Mouse (Mus musculus) embryonic facial prominence, embryonic 10.5 days (tissue): ENCODE measurements around the gene Zfand2a. TPM values are rescaled to one million over a fixed set of nuclear protein-coding genes. Genes with fewer than 3 reads are reported as not detected.
A peak's percentile ranks its signal among the peaks of the same experiment; 100 is the strongest.

Experiments used
- DNase-seq: peaks from one replicate; pipeline ENCODE4 v3.0.0-alpha.2; 2017; ENCODE audit warnings: low spot score
- H3K27ac ChIP-seq: fragments of 300-500 bp; sonication (generic); replicated peaks from 2 replicates; pipeline ENCODE4 v1.5.1; 2016; ENCODE audit warnings: mild to moderate bottlenecking
- H3K27me3 ChIP-seq: fragments of 300-500 bp; sonication (generic); replicated peaks from 2 replicates; pipeline ENCODE4 v1.6.1; 2016; ENCODE audit warnings: low read depth, mild to moderate bottlenecking; ENCODE audit not compliant: poor library complexity, severe bottlenecking
- H3K36me3 ChIP-seq: fragments of 300-500 bp; sonication (generic); replicated peaks from 2 replicates; pipeline ENCODE4 v1.6.1; 2016; ENCODE audit warnings: mild to moderate bottlenecking, moderate library complexity
- H3K4me1 ChIP-seq: fragments of 300-500 bp; sonication (generic); 2 replicates; pipeline ENCODE4 v1.6.1; 2016
- H3K4me3 ChIP-seq: fragments of 300-500 bp; sonication (generic); 2 replicates; pipeline ENCODE4 v1.5.1; 2016; ENCODE audit warnings: mild to moderate bottlenecking, moderate library complexity
- H3K9me3 ChIP-seq: fragments of 300-500 bp; sonication (generic); 2 replicates; pipeline ENCODE4 v1.6.1; 2016; ENCODE audit warnings: mild to moderate bottlenecking
- WGBS: fragments of 180-500 bp; shearing (Covaris S2); methylation state at CpG from one replicate; pipeline ENCODE4 v1.1.7; 2016; 5-methylcytosine and 5-hydroxymethylcytosine counted together
- polyA plus RNA-seq: library from polyadenylated mRNA; unstranded; fragments of >200 nt; fragmentation: Nextera tagmentation; extraction: Ambion mirVana; gene quantifications from 2 replicates; pipeline ENCODE4 v1.2.1, GENCODE M21; 2016

Zfand2a gene
- polyA plus RNA-seq, 1 experiment from 2014 or later: 10.2 TPM

DNA sequence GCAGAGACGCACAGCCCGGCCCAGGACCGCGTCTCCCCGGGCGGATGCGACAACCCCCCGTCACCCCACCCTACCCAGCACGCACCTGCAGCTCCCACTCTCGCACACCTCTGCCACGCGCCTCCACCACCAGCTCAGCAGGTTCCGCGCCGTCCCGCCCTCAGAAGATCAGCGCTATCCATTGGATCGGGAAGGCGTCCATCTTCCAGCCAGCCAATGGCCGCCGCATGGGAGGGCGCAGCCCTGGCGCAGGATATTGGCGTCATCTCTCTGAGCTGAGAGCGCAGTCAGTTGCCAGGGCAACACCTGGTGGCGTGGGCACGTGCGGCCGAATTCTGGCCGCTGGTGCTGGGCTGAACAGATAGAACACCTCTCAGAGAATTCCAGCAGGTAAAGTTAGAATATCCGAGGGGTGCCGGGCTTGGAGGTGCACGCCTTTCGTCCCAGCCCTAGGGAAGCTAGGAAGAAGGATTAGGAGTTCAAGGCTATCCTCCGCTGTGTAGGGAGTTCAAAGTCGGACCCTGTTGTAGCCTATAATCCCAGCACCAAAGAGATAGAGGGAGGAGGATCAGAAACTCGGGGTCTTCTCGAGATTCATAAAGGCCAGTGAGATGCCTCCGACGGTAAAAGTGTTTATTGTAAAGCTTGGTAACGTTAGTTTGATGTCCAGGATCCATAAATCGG is 23.8 kb downstream of the Zfand2a start, which contains the start of gene 3110082I17Rik:
Gene 3110082I17Rik, minus strand, starts transcription at position 144 of the 684 bp plus-strand sequence.
- peaks cover 19% of the 10 kb centered on the region for H3K36me3 ChIP-seq
- H3K4me3 ChIP-seq: peak within 1 kb of the TSS; percentile 84
- peak within 1 kb of the TSS; percentile 80 for H3K27ac ChIP-seq
- peaks cover 20% of the 10 kb centered on the region for H3K4me1 ChIP-seq
- WGBS: 3% methylated on average over 42 of the region's 42 CpGs
- peak; percentile 97 for DNase-seq
- H3K27me3 ChIP-seq: no peaks in the 10 kb centered on the region
- no peaks in the 10 kb centered on the region for H3K9me3 ChIP-seq

DNA sequence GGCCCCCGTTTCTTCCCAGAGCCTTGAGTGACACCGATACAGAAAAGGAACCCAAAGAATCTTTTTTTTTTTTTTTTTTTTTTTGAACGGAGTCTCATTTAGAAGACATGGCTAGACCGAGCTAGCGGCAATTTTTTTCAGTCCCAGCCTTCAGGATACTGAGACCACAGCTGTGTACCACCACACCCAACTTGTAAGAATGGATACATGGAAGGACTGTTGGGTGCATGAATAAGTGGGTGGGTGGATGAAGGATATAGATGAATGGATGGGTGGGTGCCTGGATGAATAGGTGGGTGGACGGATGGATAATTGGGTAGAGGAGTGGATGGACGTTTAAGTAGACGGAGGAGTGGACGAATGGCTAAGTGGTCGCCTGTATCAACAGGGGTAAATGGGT is 24.4 kb downstream of the Zfand2a start:
- peaks cover 25% of the 10 kb centered on the region for H3K36me3 ChIP-seq
- 10% methylated on average over 10 of the region's 10 CpGs for WGBS
- DNase-seq: no peak
- no peaks in the 10 kb centered on the region for H3K9me3 ChIP-seq
- peaks cover 20% of the 10 kb centered on the region for H3K4me1 ChIP-seq
- H3K27ac ChIP-seq: peak overlapping the region; percentile 80
- peak overlapping the region; percentile 84 for H3K4me3 ChIP-seq
- no peaks in the 10 kb centered on the region for H3K27me3 ChIP-seq

DNA sequence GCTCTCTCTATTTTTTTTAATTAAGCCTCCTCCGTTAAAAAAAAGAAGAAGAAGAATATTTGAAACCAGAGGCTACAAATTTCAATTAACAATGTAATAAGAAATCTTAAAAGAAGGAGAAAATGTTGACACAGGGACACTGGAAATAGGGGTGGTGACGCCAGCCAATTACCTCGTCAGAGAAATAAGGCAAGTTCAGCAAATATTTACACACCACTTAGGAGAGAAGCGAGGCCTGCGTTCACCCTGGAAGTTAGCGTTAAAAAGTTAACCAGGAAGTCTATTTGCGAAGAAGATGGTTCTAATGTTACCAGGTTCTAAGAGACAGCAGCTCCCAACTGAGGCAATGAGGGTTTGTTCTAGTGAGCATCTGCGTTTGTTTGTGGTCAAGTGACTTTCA is 27.1 kb downstream of the Zfand2a start:
- Histone ChIP-seq H3K36me3 (peaks cover 51% of the 10 kb centered on the region), H3K27me3 (no peaks in the 10 kb centered on the region), H3K4me3 (no peak overlapping the region), H3K9me3 (no peaks in the 10 kb centered on the region), H3K4me1 (peaks cover 20% of the 10 kb centered on the region), H3K27ac (no peak overlapping the region)
- 89% methylated on average over 8 of the region's 8 CpGs for WGBS
- no peak for DNase-seq

DNA sequence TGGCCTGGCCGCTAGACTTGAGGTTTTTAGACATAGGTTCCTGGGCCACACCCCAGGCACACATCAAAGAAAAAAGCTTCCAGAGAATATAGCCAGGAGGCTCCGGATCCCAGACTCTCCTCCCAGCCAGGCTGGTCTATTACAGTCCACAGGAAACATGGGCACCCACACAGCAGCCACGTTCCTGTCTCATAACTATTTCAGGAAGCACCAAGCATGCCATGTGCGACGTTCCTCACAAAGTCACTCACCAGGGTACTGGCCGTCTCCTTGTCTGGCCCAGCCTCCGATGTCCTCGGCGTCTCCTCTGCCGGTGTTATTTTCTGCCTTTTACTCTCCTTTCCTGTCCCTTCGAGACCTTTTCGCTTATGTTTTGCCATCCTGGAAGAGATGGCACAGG is 29.2 kb downstream of the Zfand2a start:
- WGBS: 92% methylated on average over 12 of the region's 12 CpGs
- DNase-seq: no peak
- no peak overlapping the region for H3K27ac ChIP-seq
- H3K27me3 ChIP-seq: no peaks in the 10 kb centered on the region
- peaks cover 61% of the 10 kb centered on the region for H3K36me3 ChIP-seq
- no peak overlapping the region for H3K4me3 ChIP-seq
- no peaks in the 10 kb centered on the region for H3K9me3 ChIP-seq
- H3K4me1 ChIP-seq: peaks cover 14% of the 10 kb centered on the region

DNA sequence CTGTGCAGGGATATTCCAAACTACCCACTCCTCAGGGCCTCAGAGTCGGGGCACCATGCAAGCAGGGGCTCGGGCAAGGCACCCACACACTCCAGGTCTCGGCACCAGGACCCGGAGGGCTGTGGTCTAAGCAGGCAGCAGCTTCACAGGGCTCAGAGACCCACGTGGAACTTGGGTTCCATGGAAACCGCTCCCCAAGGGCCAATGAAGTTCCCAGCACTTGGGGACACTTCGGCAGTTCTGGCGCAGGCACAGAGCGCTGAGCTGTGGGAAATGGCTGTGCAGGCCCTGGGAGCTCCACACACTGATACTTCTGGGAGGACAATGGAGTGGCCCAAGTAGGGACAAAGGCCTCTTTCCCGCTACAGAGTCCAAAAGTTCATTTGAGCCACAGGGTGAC is 31.3 kb downstream of the Zfand2a start:
- H3K4me1 ChIP-seq: peaks cover 14% of the 10 kb centered on the region
- H3K27me3 ChIP-seq: no peaks in the 10 kb centered on the region
- 90% methylated on average over 10 of the region's 10 CpGs for WGBS
- H3K27ac ChIP-seq: no peak overlapping the region
- peaks cover 56% of the 10 kb centered on the region for H3K36me3 ChIP-seq
- no peak overlapping the region for H3K4me3 ChIP-seq
- DNase-seq: no peak
- H3K9me3 ChIP-seq: no peaks in the 10 kb centered on the region

DNA sequence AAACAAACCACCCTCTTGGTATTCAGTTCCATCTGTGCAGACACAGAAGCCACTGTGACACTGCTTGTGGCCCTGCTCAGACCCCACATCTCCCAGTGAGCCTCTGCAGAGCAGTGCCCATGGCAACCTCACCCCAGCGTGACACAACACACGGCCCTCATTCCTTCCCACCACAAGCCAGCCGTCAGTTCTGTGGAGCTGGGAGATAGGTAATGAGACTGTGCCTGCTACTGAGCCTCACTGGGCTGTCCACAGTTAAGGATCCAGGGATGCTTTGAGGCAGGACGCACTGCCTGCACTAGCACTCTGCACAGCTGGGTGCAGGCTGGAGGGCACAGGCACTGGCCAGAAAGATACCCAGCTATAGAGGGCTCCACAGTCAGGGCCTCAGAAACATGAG is 34.4 kb downstream of the Zfand2a start:
- peak overlapping the region; percentile 40 for H3K27ac ChIP-seq
- H3K4me1 ChIP-seq: peaks cover 22% of the 10 kb centered on the region
- H3K4me3 ChIP-seq: no peak overlapping the region
- no peaks in the 10 kb centered on the region for H3K9me3 ChIP-seq
- H3K27me3 ChIP-seq: no peaks in the 10 kb centered on the region
- H3K36me3 ChIP-seq: peaks cover 36% of the 10 kb centered on the region
- 52% methylated on average over 4 of the region's 4 CpGs for WGBS
- no peak for DNase-seq

DNA sequence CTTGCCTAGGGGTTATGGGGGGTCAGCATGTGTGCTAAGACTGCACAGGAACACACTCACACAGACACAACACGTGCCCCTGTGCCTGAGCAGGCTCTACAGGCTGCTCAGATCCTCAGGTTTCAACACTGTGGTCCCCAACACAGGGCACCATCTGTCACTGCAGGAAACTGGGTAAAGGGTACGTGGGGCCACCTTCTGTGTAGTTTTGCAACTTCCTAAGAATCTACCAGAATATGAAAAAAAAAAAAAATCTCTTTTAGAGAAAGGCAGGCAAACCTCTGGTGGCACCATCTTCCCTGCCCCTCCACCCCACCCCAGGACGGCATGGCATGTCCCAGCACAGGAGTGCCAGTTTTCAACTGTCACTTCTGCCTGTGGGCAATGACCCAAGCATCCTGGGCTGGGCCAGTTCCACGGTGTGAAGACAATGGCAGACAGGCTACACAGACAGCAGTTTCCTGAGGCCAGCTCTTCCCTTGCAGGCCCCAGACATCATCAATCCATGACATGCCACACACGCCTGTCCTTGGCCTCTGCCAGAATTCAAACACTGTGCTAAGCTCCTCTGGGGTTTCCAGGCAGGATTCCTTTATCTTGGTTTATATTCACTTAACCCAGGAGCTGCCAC is 35.1 kb downstream of the Zfand2a start:
- no peak overlapping the region for H3K4me3 ChIP-seq
- H3K9me3 ChIP-seq: no peaks in the 10 kb centered on the region
- peaks cover 22% of the 10 kb centered on the region for H3K4me1 ChIP-seq
- H3K27ac ChIP-seq: peak overlapping the region; percentile 40
- no peaks in the 10 kb centered on the region for H3K27me3 ChIP-seq
- DNase-seq: no peak
- H3K36me3 ChIP-seq: peaks cover 29% of the 10 kb centered on the region
- WGBS: 61% methylated on average over 5 of the region's 5 CpGs

DNA sequence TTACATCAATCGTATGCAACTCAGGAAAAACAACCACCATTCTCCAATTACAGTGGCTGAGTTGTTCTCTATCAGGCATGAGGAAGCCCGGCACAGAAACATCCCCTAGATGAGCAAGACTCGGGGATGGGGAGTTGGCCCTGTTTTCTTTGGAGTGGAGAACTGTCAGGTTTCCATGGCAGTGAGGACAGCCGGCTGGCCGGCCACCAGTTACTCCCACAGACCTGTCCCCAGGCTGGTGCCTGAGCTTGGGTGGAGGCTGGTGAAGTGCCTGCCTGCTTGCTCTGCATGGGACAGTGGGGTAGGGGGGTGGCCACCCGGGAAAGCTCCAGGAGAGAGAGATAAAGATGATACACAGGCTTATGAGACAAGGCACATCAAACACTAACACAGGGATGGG is 36.3 kb downstream of the Zfand2a start:
- WGBS: 80% methylated on average over 6 of the region's 6 CpGs
- no peak overlapping the region for H3K4me3 ChIP-seq

DNA sequence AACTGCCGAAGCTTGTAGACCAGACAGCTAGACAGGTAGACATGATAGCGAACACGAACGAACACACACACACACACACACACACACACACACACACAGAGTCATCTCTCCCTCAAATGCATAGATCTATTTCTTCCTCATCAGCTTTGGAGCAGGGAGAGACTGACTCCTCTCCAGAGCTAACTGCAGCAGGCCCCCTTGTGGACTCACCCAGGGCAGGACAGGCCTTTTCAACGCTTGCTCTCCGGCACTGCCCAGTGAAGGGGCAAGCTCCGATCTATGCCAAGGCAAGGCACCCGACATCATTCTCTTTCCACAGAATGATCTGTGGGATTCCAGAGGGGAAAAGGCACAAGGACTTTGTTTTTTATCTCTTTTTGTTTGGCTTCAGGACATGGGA is 39.1 kb downstream of the Zfand2a start:
- no peak for DNase-seq
- Histone ChIP-seq H3K27ac (no peak overlapping the region; the same call in 1 of the 2 replicates), H3K36me3 (no peaks in the 10 kb centered on the region; the same call in 1 of the 2 replicates), H3K4me3 (no peak overlapping the region), H3K9me3 (no peaks in the 10 kb centered on the region), H3K27me3 (no peaks in the 10 kb centered on the region), H3K4me1 (peaks cover 22% of the 10 kb centered on the region)
- 88% methylated on average over 8 of the region's 8 CpGs for WGBS

More for the DNA sequence above, 36.3 kb downstream of the Zfand2a start:
- Histone ChIP-seq H3K4me1 (peaks cover 22% of the 10 kb centered on the region), H3K9me3 (no peaks in the 10 kb centered on the region), H3K27ac (no peak overlapping the region), H3K27me3 (no peaks in the 10 kb centered on the region), H3K36me3 (peaks cover 17% of the 10 kb centered on the region)
- no peak for DNase-seq

DNA sequence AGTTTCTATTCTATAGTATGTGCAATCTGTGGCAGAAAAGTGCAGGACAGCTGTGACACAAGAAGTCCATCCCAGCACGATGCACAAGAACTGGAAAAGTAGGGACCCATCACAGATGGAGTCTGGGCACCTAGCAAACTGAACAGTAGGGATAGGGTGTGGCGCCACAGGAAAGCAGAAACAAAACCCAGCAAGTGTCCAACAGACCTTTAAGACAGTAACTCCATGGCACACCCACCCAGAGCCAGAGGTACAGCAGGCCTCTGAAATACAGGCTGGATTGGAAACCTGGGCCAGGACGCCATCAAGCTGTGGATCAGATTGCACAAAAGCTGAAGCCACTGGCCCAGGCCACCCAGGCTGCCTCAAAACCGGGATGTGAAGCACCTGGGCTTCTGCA is 41.4 kb downstream of the Zfand2a start:
- Histone ChIP-seq H3K4me3 (no peak overlapping the region), H3K36me3 (no peaks in the 10 kb centered on the region; the same call in 1 of the 2 replicates), H3K4me1 (peaks cover 8% of the 10 kb centered on the region), H3K9me3 (no peaks in the 10 kb centered on the region), H3K27ac (no peak overlapping the region), H3K27me3 (no peaks in the 10 kb centered on the region)
- no peak for DNase-seq
- WGBS: 78% methylated on average over 4 of the region's 4 CpGs

DNA sequence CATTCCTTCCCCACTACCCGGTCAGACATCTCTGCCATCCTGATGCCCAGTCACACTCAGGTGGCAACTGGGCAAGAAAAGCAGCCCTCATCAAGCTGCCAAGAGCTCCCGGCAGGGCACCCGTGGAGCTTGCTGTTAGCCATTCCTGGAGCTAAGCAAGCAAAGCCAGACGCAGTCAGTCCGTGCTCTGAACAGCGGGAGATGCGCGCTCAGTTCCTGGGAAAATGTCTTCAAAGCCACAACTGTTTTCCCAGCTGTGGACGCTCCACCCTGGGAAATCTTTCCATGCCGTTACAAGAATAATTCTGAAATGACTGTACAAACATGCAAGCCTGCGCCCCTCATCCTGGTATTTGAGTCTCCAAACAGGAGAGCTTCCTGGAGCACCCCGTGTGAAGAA is 41.9 kb downstream of the Zfand2a start:
- Histone ChIP-seq H3K27ac (no peak overlapping the region), H3K9me3 (no peaks in the 10 kb centered on the region), H3K4me3 (no peak overlapping the region), H3K4me1 (peaks cover 8% of the 10 kb centered on the region), H3K27me3 (no peaks in the 10 kb centered on the region), H3K36me3 (peaks cover under 1% of the 10 kb centered on the region; the same call in 1 of the 2 replicates)
- DNase-seq: no peak
- WGBS: 81% methylated on average over 12 of the region's 12 CpGs

DNA sequence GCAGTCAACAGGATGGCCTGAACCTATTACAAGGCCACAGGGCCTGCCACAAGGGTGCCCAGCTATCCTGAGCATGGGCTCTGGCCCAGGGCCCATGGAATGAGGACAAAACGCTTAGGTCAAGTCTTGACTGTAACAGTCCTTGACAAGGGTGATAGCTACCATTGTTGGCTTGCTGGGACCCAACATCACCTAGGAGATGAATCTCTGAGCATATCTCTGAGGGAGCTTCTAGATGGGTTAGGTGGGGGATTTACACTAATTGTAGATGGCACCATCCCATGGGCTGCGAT is 42.7 kb downstream of the Zfand2a start:
- Histone ChIP-seq H3K27ac (no peak overlapping the region), H3K36me3 (peaks cover 5% of the 10 kb centered on the region), H3K9me3 (no peaks in the 10 kb centered on the region), H3K27me3 (no peaks in the 10 kb centered on the region), H3K4me3 (no peak overlapping the region), H3K4me1 (peaks cover 8% of the 10 kb centered on the region)
- WGBS: 97% methylated on average over 2 of the region's 2 CpGs
- DNase-seq: no peak
